Mouse (Mus musculus): ENCODE measurements around the gene Egfl8.

Egfl8 gene

GRCm38 (mm10) chr17:34597566-34598095, 18.1 kb downstream of the Egfl8 start, which contains the start of gene Ager:
Gene Ager (plus strand): TSS chr17:34597862.
- no peak for DNase-seq (ENCODE audit: low spot score in 2 of 2)

- DNase-seq (ENCODE audit: low spot score in 2 of 2): no peak
These were observed 19.7 kb downstream of the Egfl8 start for GRCm38 (mm10) chr17:34596098-34596497.

- no peak for DNase-seq (ENCODE audit: low spot score in 2 of 2)
These were observed 21.8 kb downstream of the Egfl8 start for GRCm38 (mm10) chr17:34593752-34594525.

- DNase-seq (ENCODE audit: low spot score in 2 of 2): no peak
These were observed 22.9 kb downstream of the Egfl8 start for GRCm38 (mm10) chr17:34592581-34593549.

GRCm38 (mm10) chr17:34591994-34592375, 23.8 kb downstream of the Egfl8 start:
- peak in 1 of 2 experiments; percentile 85 for DNase-seq (ENCODE audit: low spot score in 2 of 2)

- DNase-seq (ENCODE audit: low spot score in 2 of 2): no peak
These were observed 24.5 kb downstream of the Egfl8 start, which contains the start of gene Pbx2 for GRCm38 (mm10) chr17:34591029-34591993. Gene Pbx2 (plus strand): TSS chr17:34591266.

- DNase-seq (ENCODE audit: low spot score in 2 of 2): no peak
These were observed 25.4 kb downstream of the Egfl8 start for GRCm38 (mm10) chr17:34590154-34590987.

- DNase-seq (ENCODE audit: low spot score in 2 of 2): peak in 1 of 2 experiments; percentile 61
These were observed 26.1 kb downstream of the Egfl8 start, which contains the start of gene Gpsm3 for GRCm38 (mm10) chr17:34589681-34590101. Gene Gpsm3 (plus strand): TSS chr17:34589806.

- DNase-seq (ENCODE audit: low spot score in 2 of 2): no peak
These were observed 26.6 kb downstream of the Egfl8 start for GRCm38 (mm10) chr17:34589206-34589605.

- no peak for DNase-seq (ENCODE audit: low spot score in 2 of 2)
These were observed 27.0 kb downstream of the Egfl8 start for GRCm38 (mm10) chr17:34588767-34589166.

- no peak for DNase-seq (ENCODE audit: low spot score in 2 of 2)
These were observed 28.0 kb downstream of the Egfl8 start for GRCm38 (mm10) chr17:34587814-34588213.

GRCm38 (mm10) chr17:34587423-34587811, 28.4 kb downstream of the Egfl8 start:
- peak; percentile 95 to 96 for DNase-seq (ENCODE audit: low spot score in 2 of 2)

- DNase-seq (ENCODE audit: low spot score in 2 of 2): no peak
These were observed 28.9 kb downstream of the Egfl8 start for GRCm38 (mm10) chr17:34586796-34587422.

GRCm38 (mm10) chr17:34585877-34586771, 29.6 kb downstream of the Egfl8 start:
- no peak for DNase-seq (ENCODE audit: low spot score in 2 of 2)

GRCm38 (mm10) chr17:34585121-34585520, 30.6 kb downstream of the Egfl8 start:
- DNase-seq (ENCODE audit: low spot score in 2 of 2): no peak

GRCm38 (mm10) chr17:34583819-34584218, 32.0 kb downstream of the Egfl8 start:
- DNase-seq (ENCODE audit: low spot score in 2 of 2): no peak

GRCm38 (mm10) chr17:34583397-34583796, 32.4 kb downstream of the Egfl8 start:
- DNase-seq (ENCODE audit: low spot score in 2 of 2): no peak

GRCm38 (mm10) chr17:34582528-34582927, 33.2 kb downstream of the Egfl8 start:
- DNase-seq (ENCODE audit: low spot score in 2 of 2): no peak
